8 mouse cellular contexts compared by ENCODE assay signal in the genomic region with DNA sequence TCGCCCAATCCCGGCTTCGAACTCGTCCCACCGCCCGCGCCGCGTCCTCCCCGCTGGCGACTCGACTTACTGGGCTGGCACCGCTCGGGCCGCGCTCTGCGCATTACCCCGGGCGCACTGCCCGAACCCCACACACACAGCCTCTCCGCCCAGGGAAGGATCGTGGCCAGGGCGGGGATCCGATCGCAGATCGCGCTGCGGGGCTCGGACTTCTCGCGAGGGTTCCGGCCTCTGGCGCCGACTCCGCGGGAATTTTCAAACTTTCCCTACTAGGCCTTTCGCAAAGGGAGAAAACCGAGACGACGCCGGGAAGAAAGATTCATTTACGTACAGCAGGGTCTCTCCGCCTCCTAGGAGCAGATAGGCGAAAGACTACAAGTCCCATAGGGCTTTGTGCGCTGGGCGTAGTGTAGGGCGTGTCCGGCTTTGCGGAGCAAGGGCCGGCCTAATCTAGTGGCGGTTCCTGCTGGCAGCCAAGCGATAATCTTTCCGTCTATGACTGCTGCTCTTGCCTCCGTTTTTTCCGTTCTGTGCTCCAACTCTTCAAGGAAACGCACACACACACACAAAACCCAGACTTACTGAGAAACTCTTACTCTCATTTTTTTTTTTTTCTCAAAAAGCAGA. TPM values are rescaled to one million over a fixed set of nuclear protein-coding genes. Genes with fewer than 3 reads are reported as not detected.
DNase-seq lines count a peak whose midpoint lies in the region; ATAC-seq and TF ChIP-seq lines count a peak whose summit lies in the region.

Ahctf1 (minus strand) TSS at position 168 of the 627 bp plus-strand sequence.

- no peaks in the 10 kb centered on the region for H3K27me3 ChIP-seq in embryonic facial prominence, embryonic 14.5 days (replicated peaks; ENCODE audit: control insufficient read depth, insufficient read depth, low read length)
- no peaks in the 10 kb centered on the region for H3K27me3 ChIP-seq in heart, adult 2 months (ENCODE audit: control insufficient read depth, insufficient read depth, low read length)
- H3K27me3 ChIP-seq in limb, embryonic 13.5 days, result no peaks in the 10 kb centered on the region
- no peaks in the 10 kb centered on the region for H3K27me3 ChIP-seq in midbrain, embryonic 16.5 days (ENCODE audit: control insufficient read depth, insufficient read depth, low read depth, low read length)

- intact Hi-C loops in heart, adult 2 months (cut with DNase I), result loop anchor here (2.0 to 5.0 kb wide), 3 partner anchors 41 to 1214 kb away; no protein-coding TSS in a partner anchor

- H3K4me1 ChIP-seq in embryonic facial prominence, embryonic 14.5 days (ENCODE audit: control insufficient read depth, insufficient read depth, low read length), result peaks cover 11% of the 10 kb centered on the region; the same call in 1 of the 2 replicates
- H3K4me1 ChIP-seq in heart, adult 2 months (ENCODE audit: control insufficient read depth, insufficient read depth, low read length), result peaks cover 5% of the 10 kb centered on the region
- peaks cover 15% of the 10 kb centered on the region for H3K4me1 ChIP-seq in limb, embryonic 13.5 days
- H3K4me1 ChIP-seq in midbrain, embryonic 16.5 days (ENCODE audit: control insufficient read depth, insufficient read depth, low read length), result peaks cover 21% of the 10 kb centered on the region

- TF ChIP-seq POLR2A in heart, adult 2 months (IDR thresholded peaks at IDR 0.05; ENCODE audit: insufficient read depth, low read depth, low read length), result peak; percentile 91

- DNase-seq in 3T3-L1 (ENCODE audit: low read depth, low spot score), result peak; percentile 100
- peak; percentile 94 to 96 for DNase-seq in adrenal gland, postnatal 4 days (ENCODE audit: low spot score in 2 of 2)
- peak; percentile 100 for DNase-seq in embryonic facial prominence, embryonic 14.5 days (ENCODE audit: low spot score)
- peak; percentile 98 to 99 for DNase-seq in heart, adult 2 months
- DNase-seq in kidney, adult 8-10 months, result peak; percentile 99
- peak; percentile 95 for DNase-seq in spleen, postnatal 10 days (ENCODE audit: low spot score in 2 of 2)

- H3K4me2 ChIP-seq in embryonic facial prominence, embryonic 14.5 days (ENCODE audit: low read depth, low read length), result peak within 1 kb of the TSS; percentile 54
- peak within 1 kb of the TSS; percentile 76 for H3K4me2 ChIP-seq in limb, embryonic 13.5 days (replicated peaks)
- peak within 1 kb of the TSS; percentile 66 for H3K4me2 ChIP-seq in midbrain, embryonic 16.5 days (ENCODE audit: low read length)

- no peaks in the 10 kb centered on the region for H3K9me3 ChIP-seq in embryonic facial prominence, embryonic 14.5 days (ENCODE audit: control insufficient read depth, low read length)
- no peaks in the 10 kb centered on the region for H3K9me3 ChIP-seq in limb, embryonic 13.5 days
- H3K9me3 ChIP-seq in midbrain, embryonic 16.5 days (replicated peaks; ENCODE audit: control insufficient read depth, low read length, poor library complexity, severe bottlenecking), result no peaks in the 10 kb centered on the region

- H3K4me3 ChIP-seq in embryonic facial prominence, embryonic 14.5 days (ENCODE audit: low read depth, low read length), result peak within 1 kb of the TSS; percentile 94
- H3K4me3 ChIP-seq in heart, adult 2 months, result peak within 1 kb of the TSS; percentile 73
- peak within 1 kb of the TSS; percentile 91 for H3K4me3 ChIP-seq in limb, embryonic 13.5 days
- H3K4me3 ChIP-seq in midbrain, embryonic 16.5 days (ENCODE audit: low read depth, low read length), result peak within 1 kb of the TSS; percentile 93

- peaks cover 6% of the 10 kb centered on the region for H3K79me2 ChIP-seq in heart, adult 2 months (replicated peaks; ENCODE audit: control insufficient read depth, insufficient read depth, low read length)

- TF ChIP-seq EP300 in heart, adult 2 months (IDR thresholded peaks at IDR 0.05; ENCODE audit: insufficient read depth, low read depth, low read length), result peak; percentile 76

- peak; percentile 61 for TF ChIP-seq CTCF in heart, adult 2 months (IDR thresholded peaks at IDR 0.05)

- H3K36me3 ChIP-seq in embryonic facial prominence, embryonic 14.5 days (ENCODE audit: control insufficient read depth, insufficient read depth, low read length), result peaks cover 8% of the 10 kb centered on the region
- H3K36me3 ChIP-seq in heart, adult 2 months (ENCODE audit: control insufficient read depth, insufficient read depth, low read length), result peaks cover 14% of the 10 kb centered on the region
- H3K36me3 ChIP-seq in limb, embryonic 13.5 days, result peaks cover 7% of the 10 kb centered on the region
- H3K36me3 ChIP-seq in midbrain, embryonic 16.5 days (ENCODE audit: control insufficient read depth, insufficient read depth, low read length), result no peaks in the 10 kb centered on the region

- H3K9ac ChIP-seq in embryonic facial prominence, embryonic 14.5 days (ENCODE audit: low read depth, low read length), result peak within 1 kb of the TSS; percentile 98
- H3K9ac ChIP-seq in heart, adult 2 months (ENCODE audit: low read depth, low read length), result peak within 1 kb of the TSS; percentile 94
- peak within 1 kb of the TSS; percentile 97 for H3K9ac ChIP-seq in limb, embryonic 13.5 days
- peak within 1 kb of the TSS; percentile 70 for H3K9ac ChIP-seq in midbrain, embryonic 16.5 days (ENCODE audit: low read depth, low read length)

- 0% methylated on average over 38 of the region's 56 CpGs for WGBS in embryonic facial prominence, embryonic 14.5 days
- WGBS in heart, adult 2 months, result under 1% methylated on average over 56 of the region's 56 CpGs
- under 1% methylated on average over 47 of the region's 56 CpGs for WGBS in limb, embryonic 13.5 days
- under 1% methylated on average over 56 of the region's 56 CpGs for WGBS in midbrain, embryonic 16.5 days

- ATAC-seq in embryonic facial prominence, embryonic 14.5 days (ENCODE audit: low read depth), result peak; percentile 99
- ATAC-seq in limb, embryonic 13.5 days (ENCODE audit: low FRiP score, low read depth), result peak; percentile 99
- ATAC-seq in midbrain, embryonic 16.5 days, result peak; percentile 99

- peak within 1 kb of the TSS; percentile 99 for H3K27ac ChIP-seq in embryonic facial prominence, embryonic 14.5 days (replicated peaks; ENCODE audit: low read depth, low read length)
- H3K27ac ChIP-seq in heart, adult 2 months, result peak within 1 kb of the TSS; percentile 98
- H3K27ac ChIP-seq in limb, embryonic 13.5 days, result peak within 1 kb of the TSS; percentile 99
- H3K27ac ChIP-seq in midbrain, embryonic 16.5 days (ENCODE audit: low read length), result peak within 1 kb of the TSS; percentile 82

RNA-seq across cellular contexts. Expression of gene Ahctf1, which starts in this region (rescaled TPM):
- total RNA-seq in adrenal gland, postnatal 4 days (2021), result 10 to 100 TPM; 33.7 to 41.5 TPM
- polyA plus RNA-seq in embryonic facial prominence, embryonic 14.5 days (2014; fragmentation: Nextera tagmentation; extraction: Ambion mirVana), result 27.3 and 27.9 TPM in 2 replicates
- 10 to 100 TPM; 16.3 to 18.4 TPM for total RNA-seq in heart, adult 2 months (2021)
- polyA plus RNA-seq in heart, adult 2 months (2012; rRNA removed), result 3.9 and 7.8 TPM in 2 replicates
- polyA plus RNA-seq in limb, embryonic 13.5 days (2015; fragmentation: Nextera tagmentation; extraction: Ambion mirVana), result 25.8 and 27.5 TPM in 2 replicates
- 15.3 and 16.0 TPM in 2 replicates for polyA plus RNA-seq in midbrain, embryonic 16.5 days (2015; fragmentation: Nextera tagmentation; extraction: Ambion mirVana)

Comparison
In these comparisons a context has a peak if more than half of its experiments do, and no peak if none do; other contexts are left out.
1. Peak in every context shown above with its lines: DNase-seq, ATAC-seq, H3K4me3 ChIP-seq and H3K27ac ChIP-seq.